Mouse (Mus musculus) C2C12 (cell line): ENCODE measurements around the gene Phf1. TPM values are rescaled to one million over a fixed set of nuclear protein-coding genes. Genes with fewer than 3 reads are reported as not detected.
A peak's percentile ranks its signal among the peaks of the same experiment; 100 is the strongest.

Source experiments
- H3K27me3 ChIP-seq: one replicate; pipeline ENCODE4 v1.6.1; 2011; ENCODE audit not compliant: control insufficient read depth, insufficient read depth, insufficient read length
- H3K36me3 ChIP-seq: one replicate; pipeline ENCODE4 v1.6.1; 2011; ENCODE audit not compliant: control insufficient read depth, insufficient read depth
- H3K4me3 ChIP-seq: one replicate; pipeline ENCODE4 v1.5.1; 2011; ENCODE audit warnings: mild to moderate bottlenecking, control low read depth; ENCODE audit not compliant: poor library complexity, insufficient read depth, severe bottlenecking
- H3K79me2 ChIP-seq: one replicate; pipeline ENCODE4 v1.6.1; 2011; ENCODE audit not compliant: control insufficient read depth, insufficient read depth
- H3K79me3 ChIP-seq: one replicate; pipeline ENCODE4 v1.6.1; 2011; ENCODE audit warnings: low read depth, control low read depth
- H3ac ChIP-seq: one replicate; pipeline ENCODE3; 2011; ENCODE audit warnings: low read depth; ENCODE audit not compliant: control insufficient read depth, insufficient read length
- CEBPB ChIP-seq: IDR thresholded peaks from one replicate; pipeline ENCODE4 v1.6.1; 2011; ENCODE audit warnings: low read depth, mild to moderate bottlenecking, control low read depth, moderate library complexity
- CTCF ChIP-seq: IDR thresholded peaks from one replicate; pipeline ENCODE4 v1.5.1; 2011; ENCODE audit not compliant: control insufficient read depth, insufficient read depth, insufficient read length
- FOSL1 ChIP-seq: IDR thresholded peaks from one replicate; pipeline ENCODE4 v1.8.0; 2011; ENCODE audit warnings: mild to moderate bottlenecking, low read length; ENCODE audit not compliant: poor library complexity, insufficient read depth, severe bottlenecking
- MAX ChIP-seq: IDR thresholded peaks from one replicate; pipeline ENCODE4 v1.6.1; 2011; ENCODE audit warnings: mild to moderate bottlenecking, control low read depth
- MYOD1 ChIP-seq: IDR thresholded peaks from one replicate; pipeline ENCODE4 v1.6.1; 2011; ENCODE audit warnings: low read depth; ENCODE audit not compliant: control insufficient read depth, insufficient read length
- MYOG ChIP-seq: IDR thresholded peaks from one replicate; pipeline ENCODE4 v1.6.1; 2011; ENCODE audit not compliant: control insufficient read depth, insufficient read length; ENCODE audit errors: extremely low read depth
- USF1 ChIP-seq: IDR thresholded peaks from one replicate; pipeline ENCODE4 v1.6.1; 2011; ENCODE audit warnings: low read depth, mild to moderate bottlenecking, control low read depth, moderate library complexity
- microRNA-seq: library from miRNA; unstranded; fragments of <30 nt; microRNA quantifications from one replicate; pipeline ENCODE4, GENCODE M21; 2019; ENCODE audit warnings: borderline microRNAs expressed
- polyA plus RNA-seq: library from polyadenylated mRNA; unstranded; fragments of >200 nt; fragmentation: generic; extraction: Trizol; gene quantifications from one replicate; pipeline ENCODE4 v1.2.1, GENCODE M21; 2012; ENCODE audit warnings: missing spikeins

Phf1 gene
- polyA plus RNA-seq, 1 experiment: 7.3 TPM

DNA sequence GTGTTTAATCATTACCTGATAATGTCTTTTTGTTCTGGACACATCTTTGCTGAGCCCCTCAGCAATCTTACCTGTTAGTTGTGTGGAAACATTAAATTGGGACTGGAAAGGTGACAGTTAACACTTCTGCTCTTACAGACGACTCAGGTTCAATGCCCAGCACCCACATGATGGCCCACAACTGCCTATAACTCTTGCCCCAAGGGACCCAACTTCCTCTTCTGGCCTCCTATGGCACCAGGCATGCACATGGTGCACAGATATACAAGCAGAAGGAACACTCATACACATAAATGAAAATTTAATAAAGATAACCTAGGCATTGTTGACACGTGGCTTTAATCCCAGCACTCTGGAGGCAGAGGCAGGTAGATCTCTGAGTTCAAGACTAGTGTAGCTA, 46.6 kb downstream of the Phf1 start:
- peaks cover 13% of the 10 kb centered on the region for H3K79me3 ChIP-seq
- no peak for TF ChIP-seq CTCF
- no peak for TF ChIP-seq CEBPB
- no peak for TF ChIP-seq FOSL1
- no peak for TF ChIP-seq MAX
- no peak for TF ChIP-seq USF1
- no peak for TF ChIP-seq MYOG
- TF ChIP-seq MYOD1: no peak
- H3K27me3 ChIP-seq: no peaks in the 10 kb centered on the region
- H3K79me2 ChIP-seq: peaks cover 25% of the 10 kb centered on the region
- H3ac ChIP-seq: no peak overlapping the region
- peaks cover 36% of the 10 kb centered on the region for H3K36me3 ChIP-seq
- H3K4me3 ChIP-seq: no peak overlapping the region

DNA sequence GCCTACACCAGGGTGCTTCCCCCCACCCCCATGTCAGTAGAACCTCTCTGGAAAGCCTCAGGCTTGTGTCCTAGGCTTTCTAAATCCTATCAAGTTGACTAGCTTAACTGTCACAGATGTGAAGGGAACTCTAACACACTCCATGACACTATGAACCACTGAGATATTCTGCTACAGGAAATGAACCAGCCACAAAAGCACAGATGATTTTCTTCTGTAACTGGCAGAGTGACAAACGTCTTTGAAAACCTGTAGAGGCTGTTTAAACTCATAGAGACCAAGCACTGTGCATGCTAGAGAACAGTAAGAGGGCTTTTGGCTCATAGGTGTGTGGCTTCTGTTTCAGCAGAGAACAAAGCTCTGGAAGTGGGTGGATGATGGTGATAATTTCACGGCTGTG, 48.2 kb downstream of the Phf1 start:
- Histone ChIP-seq H3K27me3 (no peaks in the 10 kb centered on the region), H3K36me3 (peaks cover 26% of the 10 kb centered on the region), H3K4me3 (no peak overlapping the region), H3ac (no peak overlapping the region), H3K79me2 (peaks cover 8% of the 10 kb centered on the region), H3K79me3 (peaks cover 3% of the 10 kb centered on the region)
- TF ChIP-seq CEBPB (no peak), MYOD1 (no peak), FOSL1 (no peak), USF1 (no peak), CTCF (no peak), MYOG (no peak), MAX (no peak)

DNA sequence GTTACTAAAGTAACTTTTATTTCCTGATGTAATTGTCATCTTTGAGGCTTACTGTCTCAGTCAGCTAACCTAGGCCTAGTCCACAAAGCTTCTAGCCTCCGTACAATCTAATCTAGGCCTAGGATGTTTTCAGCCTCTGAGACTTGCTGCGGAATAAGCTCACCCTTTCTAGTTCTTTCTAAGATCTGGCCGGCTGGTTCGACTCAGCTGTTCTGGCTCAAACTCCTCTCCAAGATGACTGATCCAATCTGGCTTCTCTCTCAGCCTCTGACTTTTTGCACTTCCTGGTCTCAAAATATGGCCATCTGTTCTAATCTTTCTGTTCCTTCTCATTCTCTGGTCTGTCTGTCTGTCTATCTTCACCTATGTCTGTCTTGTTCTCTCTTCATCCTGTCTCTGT, 50.5 kb downstream of the Phf1 start:
- peaks cover 7% of the 10 kb centered on the region for H3K36me3 ChIP-seq
- no peaks in the 10 kb centered on the region for H3K79me2 ChIP-seq
- H3K79me3 ChIP-seq: no peaks in the 10 kb centered on the region
- H3ac ChIP-seq: no peak overlapping the region
- no peak overlapping the region for H3K4me3 ChIP-seq
- TF ChIP-seq MYOD1: no peak
- TF ChIP-seq MYOG: no peak
- TF ChIP-seq USF1: no peak
- H3K27me3 ChIP-seq: no peaks in the 10 kb centered on the region

DNA sequence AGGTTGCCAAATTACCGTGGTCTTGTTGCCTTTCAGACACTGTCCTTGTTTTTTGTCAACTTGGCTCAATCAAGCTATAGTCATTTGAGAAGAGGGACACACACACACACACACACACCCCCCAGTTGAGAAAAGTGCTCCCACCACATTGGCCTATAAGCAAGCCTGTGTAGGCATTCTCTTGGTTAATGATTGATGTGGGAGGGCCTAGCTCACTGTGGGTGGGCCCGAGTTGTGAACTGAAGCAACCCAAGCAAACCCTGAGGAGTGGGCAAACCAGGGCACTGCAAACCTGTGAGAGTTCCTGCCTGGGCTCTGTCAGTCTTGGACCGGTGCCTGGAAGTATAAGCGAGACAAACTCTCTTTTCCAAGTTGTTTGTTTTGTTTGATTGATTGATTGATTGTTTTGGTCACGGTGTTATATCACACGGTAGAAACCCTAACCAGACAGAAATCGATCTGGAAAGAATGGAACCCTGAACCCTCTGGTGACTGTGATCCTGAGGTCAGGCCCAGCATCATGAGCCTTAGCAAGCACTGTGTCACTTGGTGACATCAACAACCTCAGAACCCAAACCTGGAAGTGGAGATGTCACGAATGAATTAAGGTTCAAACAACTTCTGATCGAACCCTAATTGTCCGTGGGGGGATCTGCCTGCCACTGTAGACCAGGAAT, 52.8 kb downstream of the Phf1 start:
- Histone ChIP-seq H3K27me3 (no peaks in the 10 kb centered on the region), H3K4me3 (no peak overlapping the region), H3K36me3 (no peaks in the 10 kb centered on the region), H3K79me2 (no peaks in the 10 kb centered on the region), H3ac (no peak overlapping the region), H3K79me3 (no peaks in the 10 kb centered on the region)
- no peak for TF ChIP-seq USF1
- no peak for TF ChIP-seq MYOG
- no peak for TF ChIP-seq FOSL1
- TF ChIP-seq CEBPB: no peak
- no peak for TF ChIP-seq MYOD1
- no peak for TF ChIP-seq CTCF
- TF ChIP-seq MAX: no peak

Small RNAs within 50 kb of the gene (microRNA-seq; reads per million reads assigned to microRNA genes)
- not detected for gene Gm27775
- gene Mir3083: 0.16 reads per million
- gene Mir6968: 1.3 reads per million, percentile 29 among the genes with 10 or more reads in this experiment

Other genes starting within 250 kb of the Phf1 start
- gene Crebrf, start 217.4 kb upstream of the Phf1 start, polyA plus RNA-seq: 0.47 TPM
- 27.8 TPM for gene Bnip1, start 152.0 kb upstream of the Phf1 start, polyA plus RNA-seq
- 2.2 TPM for gene Nkx2-5, start 88.0 kb upstream of the Phf1 start, polyA plus RNA-seq
- gene Kifc5b, start 16.0 kb upstream of the Phf1 start, polyA plus RNA-seq: 30.9 TPM
- gene Cuta, start 6.5 kb downstream of the Phf1 start, polyA plus RNA-seq: 166 TPM
- 3.0 TPM for gene Syngap1, start 8.2 kb downstream of the Phf1 start, polyA plus RNA-seq
- gene Zbtb9, start 40.1 kb downstream of the Phf1 start, polyA plus RNA-seq: 6.8 TPM
- 95.1 TPM for gene Bak1, start 96.0 kb downstream of the Phf1 start, polyA plus RNA-seq
- 20.0 TPM for gene Itpr3, start 124.3 kb downstream of the Phf1 start, polyA plus RNA-seq
- 630 TPM for gene Uqcc2, start 200.9 kb downstream of the Phf1 start, polyA plus RNA-seq
- gene Ip6k3, start 234.7 kb downstream of the Phf1 start, polyA plus RNA-seq: 0.08 TPM